Mouse (Mus musculus): ENCODE measurements around the gene Phf19.

DNA sequence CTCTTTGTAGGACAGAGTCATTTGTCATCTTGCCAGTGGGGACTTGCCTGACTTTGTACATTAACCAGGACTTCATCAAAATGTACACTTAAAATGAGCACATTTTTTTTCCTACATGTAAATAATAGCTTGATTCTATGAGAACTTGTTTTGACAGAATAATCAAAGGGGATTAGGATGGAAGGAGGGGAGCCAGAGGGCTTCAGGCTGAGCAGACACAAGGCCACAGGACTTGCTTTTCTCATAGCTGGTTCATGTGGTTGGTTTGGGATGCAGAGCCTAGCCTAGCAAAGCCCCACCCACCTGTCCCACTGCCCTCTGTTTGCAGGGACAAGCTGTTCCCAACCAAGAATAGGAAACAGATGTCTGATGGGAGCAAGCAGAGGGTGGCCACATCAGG lies 37.6 kb upstream of the Phf19 start:
- TF ChIP-seq POLR2A (IDR thresholded peaks at IDR 0.05; ENCODE audit: borderline replicate concordance, low read depth, low read length) (no peak), CTCF (IDR thresholded peaks at IDR 0.05; ENCODE audit: low read depth, low read length) (no peak)

Data from bone marrow macrophage, adult 2 months (primary cell).